Mouse (Mus musculus) cerebellum, adult 2 months (tissue): Measurements from ENCODE around the gene Acot1. TPM values are rescaled to one million over a fixed set of nuclear protein-coding genes. Genes with fewer than 3 reads are reported as not detected.
A peak's percentile ranks its signal among the peaks of the same experiment; 100 is the strongest.

ENCODE experiments used
- DNase-seq, 2 experiments: peaks; one replicate each; pipeline ENCODE4 v3.0.0; 2021
- H3K27ac ChIP-seq: fragments of 200-500 bp; 2 replicates; pipeline ENCODE4 v1.5.1; 2012; ENCODE audit warnings: low read length, control low read depth, inconsistent platforms; ENCODE audit not compliant: insufficient read depth
- H3K27me3 ChIP-seq: fragments of 200-500 bp; 2 replicates; pipeline ENCODE4 v1.6.1; 2012; ENCODE audit warnings: inconsistent platforms, mild to moderate bottlenecking, low read length, moderate library complexity; ENCODE audit not compliant: control insufficient read depth, insufficient read depth
- H3K4me1 ChIP-seq: fragments of 200-500 bp; 2 replicates; pipeline ENCODE4 v1.6.1; 2011; ENCODE audit warnings: low read length; ENCODE audit not compliant: control insufficient read depth, insufficient read depth
- H3K4me3 ChIP-seq: fragments of 200-500 bp; replicated peaks from 2 replicates; pipeline ENCODE3; 2011; ENCODE audit warnings: mild to moderate bottlenecking, low read depth, low read length, control low read depth; ENCODE audit not compliant: insufficient read depth
- CTCF ChIP-seq: fragments of 200-500 bp; IDR thresholded peaks from 2 replicates; pipeline ENCODE4 v1.5.1; 2011; ENCODE audit warnings: low read depth, mild to moderate bottlenecking, control low read depth, low read length, moderate library complexity, borderline replicate concordance; ENCODE audit not compliant: insufficient read depth
- POLR2A ChIP-seq: fragments of 200-500 bp; IDR thresholded peaks from 2 replicates; pipeline ENCODE4 v1.6.1; 2011; ENCODE audit warnings: low read length, control low read depth, borderline replicate concordance; ENCODE audit not compliant: insufficient read depth
- WGBS: fragments of 180-500 bp; shearing (Covaris S2); methylation state at CpG from one replicate; pipeline ENCODE4 v1.1.7; 2018; 5-methylcytosine and 5-hydroxymethylcytosine counted together
- polyA plus RNA-seq: library from polyadenylated mRNA; depleted of rRNA; stranded (reverse); fragments of >200 nt; gene quantifications from 2 replicates; pipeline ENCODE4 v1.2.3, GENCODE M21; 2012; rRNA removed

Acot1 gene
- polyA plus RNA-seq, 1 experiment = 18.2 TPM

- 30% methylated on average over 2 of the region's 2 CpGs for WGBS
- H3K4me3 ChIP-seq = no peak overlapping the region
- peak in 1 of 2 experiments; percentile 21 for DNase-seq
- no peaks in the 10 kb centered on the region for H3K27me3 ChIP-seq
- H3K4me1 ChIP-seq = no peaks in the 10 kb centered on the region
- TF ChIP-seq POLR2A (no peak), CTCF (peak; percentile 24; the same call in 1 of the 2 replicates)
- no peak overlapping the region for H3K27ac ChIP-seq
Measured at GRCm38 (mm10) chr12:84060946-84061345, 51.7 kb downstream of the Acot1 start.

- Histone ChIP-seq H3K27me3 (no peaks in the 10 kb centered on the region), H3K4me1 (no peaks in the 10 kb centered on the region), H3K27ac (no peak overlapping the region), H3K4me3 (no peak overlapping the region)
- no peak for DNase-seq
- no peak for TF ChIP-seq CTCF
- TF ChIP-seq POLR2A = no peak
- WGBS = 93% methylated on average over 20 of the region's 20 CpGs
Measured at GRCm38 (mm10) chr12:84062336-84062735, 53.0 kb downstream of the Acot1 start.

DNA sequence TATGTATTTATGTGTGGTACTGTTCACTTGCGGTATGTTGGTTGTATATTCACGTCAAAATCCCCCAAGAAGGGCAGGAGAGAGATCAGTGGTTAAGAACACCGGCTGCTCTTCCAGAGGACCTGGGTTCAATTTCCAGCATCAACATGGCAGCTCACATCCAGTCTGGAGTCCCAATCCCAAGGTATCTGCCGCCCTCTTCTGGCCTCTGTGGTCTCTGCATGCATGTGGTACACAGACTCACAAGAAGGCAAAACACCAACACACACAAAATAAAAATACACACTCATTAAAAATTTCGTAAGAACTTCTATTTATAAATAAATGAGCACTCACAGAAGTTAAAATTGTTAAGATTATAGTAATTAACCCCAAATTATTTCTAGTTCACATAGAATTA lies 53.9 kb downstream of the Acot1 start:
- Histone ChIP-seq H3K4me1 (no peaks in the 10 kb centered on the region), H3K27me3 (no peaks in the 10 kb centered on the region), H3K27ac (no peak overlapping the region), H3K4me3 (no peak overlapping the region)
- DNase-seq = no peak
- WGBS = 80% methylated on average over 5 of the region's 5 CpGs
- no peak for TF ChIP-seq POLR2A
- TF ChIP-seq CTCF = no peak

DNA sequence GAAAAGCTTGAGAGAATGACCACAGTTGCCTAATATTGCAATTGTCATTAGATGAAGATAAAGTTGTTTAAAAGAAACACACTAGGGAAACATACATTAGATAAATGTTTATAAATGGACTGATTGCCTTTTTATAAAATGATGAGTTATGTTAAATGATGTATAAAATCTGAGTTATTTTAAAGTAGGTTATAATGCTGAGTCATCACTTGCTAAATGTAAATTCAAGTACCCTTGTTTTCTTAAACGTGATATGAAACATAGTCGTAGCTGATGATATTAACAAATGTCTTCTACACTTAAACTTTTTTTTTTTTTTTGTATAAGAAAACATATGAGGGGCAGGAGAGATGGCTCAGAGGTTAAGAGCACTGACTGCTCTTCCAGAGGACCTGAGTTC lies 54.5 kb downstream of the Acot1 start:
- no peak overlapping the region for H3K27ac ChIP-seq
- no peak overlapping the region for H3K4me3 ChIP-seq
- DNase-seq = no peak
- H3K4me1 ChIP-seq = no peaks in the 10 kb centered on the region
- 91% methylated on average over 2 of the region's 2 CpGs for WGBS
- no peaks in the 10 kb centered on the region for H3K27me3 ChIP-seq
- no peak for TF ChIP-seq POLR2A
- TF ChIP-seq CTCF = no peak

GRCm38 (mm10) chr12:84064621-84065020 lies 55.3 kb downstream of the Acot1 start:
- WGBS = 45% methylated on average over 8 of the region's 8 CpGs
- no peak for TF ChIP-seq POLR2A
- no peak for TF ChIP-seq CTCF
- Histone ChIP-seq H3K4me3 (no peak overlapping the region), H3K27me3 (no peaks in the 10 kb centered on the region), H3K4me1 (no peaks in the 10 kb centered on the region), H3K27ac (no peak overlapping the region)
- no peak for DNase-seq

GRCm38 (mm10) chr12:84067752-84068151 lies 58.5 kb downstream of the Acot1 start:
- H3K4me3 ChIP-seq = no peak overlapping the region
- WGBS = 90% methylated on average over 4 of the region's 4 CpGs
- TF ChIP-seq POLR2A = no peak
- TF ChIP-seq CTCF = no peak
- no peaks in the 10 kb centered on the region for H3K4me1 ChIP-seq
- no peaks in the 10 kb centered on the region; the same call in 1 of the 2 replicates for H3K27me3 ChIP-seq
- H3K27ac ChIP-seq = no peak overlapping the region
- no peak for DNase-seq

Other genes with a start within 250 kb of the Acot1 start
- 0.95 and 0.97 TPM in 2 replicates for gene Papln, start 245.9 kb upstream of the Acot1 start, polyA plus RNA-seq
- gene Numb, start 87.6 kb upstream of the Acot1 start, polyA plus RNA-seq = 54.5 and 60.1 TPM in 2 replicates
- gene Riox1, start 58.9 kb upstream of the Acot1 start, polyA plus RNA-seq = 8.9 and 9.6 TPM in 2 replicates
- 0.03 and 0.05 TPM in 2 replicates for gene Heatr4, start 24.6 kb upstream of the Acot1 start, polyA plus RNA-seq
- 6.4 and 6.8 TPM in 2 replicates for gene Acot2, start 21.6 kb upstream of the Acot1 start, polyA plus RNA-seq
- gene Acot4, start 28.9 kb downstream of the Acot1 start, polyA plus RNA-seq = 0.24 and 0.43 TPM in 2 replicates
- not detected in 2 replicates for gene Gm49366, start 29.4 kb downstream of the Acot1 start, polyA plus RNA-seq
- 0.61 and 0.62 TPM in 2 replicates for gene Acot3, start 42.7 kb downstream of the Acot1 start, polyA plus RNA-seq
- gene Acot5, start 59.8 kb downstream of the Acot1 start, polyA plus RNA-seq = 1.1 and 1.3 TPM in 2 replicates
- 5.5 and 6.6 TPM in 2 replicates for gene Acot6, start 91.2 kb downstream of the Acot1 start, polyA plus RNA-seq
- 22.6 and 23.8 TPM in 2 replicates for gene Dnal1, start 104.9 kb downstream of the Acot1 start, polyA plus RNA-seq
- 0.68 and 0.84 TPM in 2 replicates for gene Pnma1, start 139.0 kb downstream of the Acot1 start, polyA plus RNA-seq
- gene Elmsan1, start 209.4 kb downstream of the Acot1 start, polyA plus RNA-seq = 8.4 and 9.7 TPM in 2 replicates